Mouse (Mus musculus) fat pad, adult 2 months (tissue): ENCODE results near the gene Tor4a.

Source experiments
- DNase-seq: peaks from one replicate; pipeline ENCODE4 v3.0.0-alpha.2; 2011; ENCODE audit warnings: low read depth, low spot score; ENCODE audit errors: extremely low read depth

The Tor4a gene

DNA sequence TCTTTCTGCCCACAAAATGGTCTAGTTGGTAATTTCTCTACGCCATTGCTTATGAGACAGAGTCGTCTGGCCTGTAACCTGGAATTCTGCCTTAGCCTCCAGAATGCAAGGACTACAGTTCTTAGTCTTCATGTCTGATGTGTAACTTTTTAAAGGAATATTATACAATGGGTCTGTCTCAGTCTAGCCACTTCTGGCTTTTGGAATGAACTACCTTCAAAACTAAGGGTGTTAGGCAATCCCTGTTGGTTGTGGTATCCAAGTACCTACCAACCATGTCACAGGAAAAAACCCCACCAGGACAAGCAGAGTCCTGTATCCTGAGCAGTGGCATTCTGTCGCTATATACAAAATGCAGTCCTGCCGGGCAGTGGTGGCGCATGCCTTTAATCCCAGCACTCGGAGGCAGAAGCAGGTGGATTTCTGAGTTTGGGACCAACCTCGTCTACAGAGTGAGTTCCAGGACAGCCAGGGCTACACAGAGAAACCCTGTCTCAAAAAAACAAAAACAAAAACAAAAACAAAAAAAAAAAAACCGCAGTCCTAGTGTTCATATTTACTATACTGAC, 29.2 kb upstream of the Tor4a start:
- no peak for DNase-seq

DNA sequence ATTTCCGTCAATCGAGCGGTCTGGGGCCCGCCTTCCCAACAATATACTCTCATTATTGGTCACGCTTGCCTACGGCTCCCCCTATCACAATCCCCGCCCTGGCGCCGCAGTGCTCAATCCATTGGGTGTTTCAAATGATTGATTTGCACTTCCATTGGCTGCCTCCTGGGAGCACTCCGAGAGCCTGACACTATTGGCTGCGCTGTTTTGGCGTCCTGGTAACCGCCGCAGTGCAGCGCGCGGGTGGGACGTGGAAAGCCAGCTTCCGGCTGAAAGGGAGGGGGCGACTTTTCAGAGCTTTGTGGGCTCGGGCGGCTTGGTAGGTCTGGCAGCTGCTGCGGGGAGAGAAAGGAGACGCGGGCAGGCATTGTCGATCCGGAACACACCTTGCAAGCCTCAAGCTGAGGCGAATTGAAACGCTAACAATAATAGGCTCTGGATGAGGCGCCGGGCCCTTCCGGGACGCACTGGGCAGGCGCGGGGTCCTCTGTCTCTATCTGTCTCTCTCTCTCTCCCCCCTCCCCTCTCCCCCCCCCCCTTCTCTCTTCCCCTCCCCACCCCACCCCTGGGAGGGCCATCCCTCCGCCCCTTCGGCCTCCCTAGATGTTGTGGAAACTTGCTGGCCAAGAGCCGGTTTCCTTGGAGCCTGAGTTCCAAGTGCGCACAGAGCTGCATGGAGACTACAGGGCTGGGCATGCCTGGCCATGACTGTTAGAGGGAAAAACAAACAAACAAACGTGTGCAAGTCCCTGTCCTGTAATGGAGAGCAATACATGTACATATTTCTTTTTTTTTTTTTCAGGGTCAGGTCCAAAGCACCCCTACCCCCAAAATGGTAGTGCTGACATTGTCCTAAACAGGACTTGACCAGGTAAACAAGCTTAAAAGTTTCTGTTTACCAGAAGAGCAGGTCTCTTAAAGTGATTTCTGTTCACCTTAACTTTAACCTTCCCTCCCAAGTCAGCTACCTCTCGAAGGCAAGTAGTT, 28.4 kb upstream of the Tor4a start:
- peak; percentile 96 for DNase-seq

DNA sequence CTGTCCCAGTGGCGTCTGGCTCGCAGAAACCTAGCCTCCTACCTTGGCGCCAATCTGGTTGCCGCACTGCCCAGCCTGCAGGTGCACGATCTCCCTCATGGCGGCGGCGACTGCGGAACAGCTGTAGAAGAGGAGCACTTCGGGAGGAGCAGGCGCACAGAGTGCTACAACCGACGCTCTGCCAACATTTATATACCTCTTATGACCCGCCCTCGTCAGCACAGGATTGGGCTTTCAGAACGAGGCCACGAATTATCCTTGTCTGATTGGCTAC, 27.7 kb upstream of the Tor4a start, which contains the start of gene Tubb4b:
Gene Tubb4b (minus strand): TSS at position 211 of the 274 bp plus-strand sequence.
- no peak for DNase-seq

DNA sequence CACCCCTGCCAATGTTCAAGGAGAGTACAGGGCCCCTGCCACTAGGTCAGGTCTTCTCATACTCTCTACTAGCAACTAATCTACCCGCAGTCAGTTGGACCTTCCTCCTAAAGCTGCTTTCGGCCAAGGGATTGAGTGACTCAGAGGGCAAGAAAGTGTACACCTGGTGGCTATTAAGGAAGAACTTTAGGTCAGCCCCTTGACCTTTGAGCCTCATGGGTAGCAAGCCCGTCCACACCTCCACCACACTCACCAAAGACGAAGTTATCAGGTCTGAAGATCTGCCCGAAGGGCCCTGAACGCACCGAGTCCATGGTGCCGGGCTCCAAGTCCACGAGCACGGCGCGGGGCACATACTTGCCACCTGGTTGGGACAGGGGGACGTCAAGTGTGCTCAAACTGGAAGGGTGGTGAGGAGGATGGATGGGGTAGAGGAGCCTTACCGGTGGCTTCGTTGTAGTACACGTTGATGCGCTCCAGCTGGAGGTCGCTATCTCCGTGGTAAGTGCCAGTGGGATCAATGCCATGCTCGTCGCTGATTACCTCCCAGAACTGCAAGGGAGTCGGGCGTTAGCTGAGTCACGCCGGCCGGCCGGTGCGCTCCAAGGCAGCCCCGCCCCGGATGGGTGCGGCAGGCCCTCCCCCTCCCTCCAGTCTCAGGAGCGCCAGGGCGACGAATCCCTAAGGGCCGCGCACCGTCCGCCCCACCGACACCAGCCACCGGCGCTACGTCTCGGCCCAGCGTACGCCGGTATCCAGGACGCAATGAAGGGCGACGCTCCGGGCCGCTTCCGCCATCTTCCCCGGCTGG, 27.2 kb upstream of the Tor4a start:
- no peak for DNase-seq

DNA sequence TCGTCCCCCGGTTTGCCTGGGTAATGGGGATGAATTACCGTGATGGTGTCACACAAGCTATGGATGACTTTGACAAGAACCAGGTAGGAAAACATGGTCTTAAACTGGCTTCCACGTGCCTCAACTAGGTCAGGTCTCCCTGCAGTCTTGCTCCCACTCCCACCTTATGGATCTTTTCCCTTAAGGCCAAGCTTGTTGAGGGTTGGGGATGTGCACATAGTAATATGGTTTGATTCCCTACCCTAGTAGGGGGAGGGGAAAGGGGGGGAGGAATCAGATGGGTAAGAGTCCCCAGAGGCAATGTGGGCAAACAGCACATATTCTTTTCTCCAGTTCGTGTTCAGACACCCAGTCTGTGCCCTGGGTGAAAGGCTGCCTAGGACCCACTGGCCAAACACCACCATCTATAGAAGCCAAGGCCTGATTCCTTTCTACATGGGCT, 24.7 kb upstream of the Tor4a start:
- no peak for DNase-seq

DNA sequence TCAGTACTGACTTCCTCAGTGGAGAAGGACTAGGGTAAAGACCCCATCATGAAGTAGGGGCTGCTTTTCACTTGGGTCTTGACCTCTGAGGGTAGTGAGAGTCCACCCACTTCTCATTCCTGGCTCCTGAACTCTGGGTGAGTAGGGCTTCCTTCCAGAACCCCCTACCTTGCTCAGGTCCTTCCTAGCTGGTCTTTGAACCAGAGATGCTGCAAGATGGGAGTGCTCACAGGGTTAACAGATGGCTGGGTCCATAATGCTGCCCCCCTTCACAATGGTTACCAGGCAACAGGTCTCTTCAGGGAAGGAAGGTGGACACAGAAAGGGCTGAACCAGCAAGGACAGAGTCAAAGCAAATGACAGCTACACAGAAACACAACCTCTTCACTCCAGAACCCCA, 21.8 kb upstream of the Tor4a start, which contains the start of gene Fam166a:
Gene Fam166a (plus strand): TSS at position 301 of the 400 bp plus-strand sequence.
- DNase-seq: no peak

DNA sequence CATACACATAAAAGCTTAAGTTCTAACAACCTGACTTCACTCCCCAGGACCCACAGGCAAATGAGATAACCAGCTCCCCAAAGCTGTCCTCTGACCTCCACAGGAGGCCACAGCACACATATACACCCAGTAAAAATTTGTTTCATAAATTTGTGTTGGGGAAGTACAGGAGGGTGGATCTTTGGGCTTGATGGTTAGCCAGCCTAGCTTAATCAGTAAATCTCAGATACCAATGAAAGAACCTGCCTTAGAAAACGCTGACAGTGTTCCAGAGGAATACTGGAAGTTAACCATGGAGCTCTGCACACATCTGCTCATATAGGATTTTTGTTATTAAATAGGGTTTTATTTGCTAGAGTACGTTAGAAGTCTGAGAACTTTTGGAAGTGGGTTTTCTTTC, 21.0 kb upstream of the Tor4a start:
- no peak for DNase-seq

DNA sequence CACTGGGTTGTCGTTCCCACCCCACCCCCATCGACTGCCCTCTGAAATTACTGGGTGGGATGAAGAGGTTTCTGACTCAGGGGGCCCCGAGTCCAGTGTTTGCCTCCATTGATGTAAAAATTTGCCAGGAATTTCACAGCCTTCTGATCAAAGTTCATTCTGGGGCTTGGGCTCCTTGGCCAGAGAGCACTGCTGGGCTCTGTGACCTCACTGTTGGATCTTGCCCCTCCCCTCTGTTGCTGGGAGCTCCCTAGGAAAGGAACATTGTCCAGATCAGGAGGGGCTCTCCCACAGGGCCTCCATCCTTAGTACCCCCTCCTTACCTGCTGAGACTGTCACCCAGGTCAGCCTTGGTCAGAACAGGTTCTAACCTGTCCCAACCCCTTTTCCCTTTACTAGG, 17.8 kb upstream of the Tor4a start, which contains the start of gene Stpg3:
Gene Stpg3 (minus strand): TSS at position 194 of the 400 bp plus-strand sequence.
- DNase-seq: no peak

DNA sequence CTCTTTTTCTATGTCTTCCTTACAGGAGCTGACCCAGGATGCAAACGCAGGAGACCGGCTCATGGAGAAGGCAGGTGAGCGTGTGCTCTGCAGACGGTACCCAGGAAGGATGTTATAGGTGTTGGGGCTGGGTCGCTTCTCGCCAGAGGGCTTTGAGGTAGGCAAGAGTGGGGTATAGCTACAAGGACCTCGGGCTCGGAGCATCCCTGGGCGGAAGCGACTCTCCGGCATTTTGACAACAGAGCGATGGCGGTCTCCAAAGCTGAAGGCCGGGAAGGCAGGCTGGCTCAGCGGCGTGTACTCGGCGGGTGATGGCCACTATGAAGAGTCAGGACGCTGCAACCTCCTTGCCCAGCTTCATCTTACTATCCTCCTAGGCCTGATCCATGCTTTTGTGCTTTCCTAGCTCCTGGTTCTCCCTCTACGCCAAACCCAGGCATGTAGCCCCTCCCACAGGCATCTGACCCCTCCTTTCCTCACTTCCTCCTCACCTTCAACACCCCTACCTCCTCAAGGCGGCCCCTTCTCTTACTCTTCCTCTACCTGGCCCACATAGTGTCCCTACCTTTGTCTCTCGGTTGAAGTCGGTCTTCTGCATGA, 16.7 kb upstream of the Tor4a start:
- DNase-seq: no peak

DNA sequence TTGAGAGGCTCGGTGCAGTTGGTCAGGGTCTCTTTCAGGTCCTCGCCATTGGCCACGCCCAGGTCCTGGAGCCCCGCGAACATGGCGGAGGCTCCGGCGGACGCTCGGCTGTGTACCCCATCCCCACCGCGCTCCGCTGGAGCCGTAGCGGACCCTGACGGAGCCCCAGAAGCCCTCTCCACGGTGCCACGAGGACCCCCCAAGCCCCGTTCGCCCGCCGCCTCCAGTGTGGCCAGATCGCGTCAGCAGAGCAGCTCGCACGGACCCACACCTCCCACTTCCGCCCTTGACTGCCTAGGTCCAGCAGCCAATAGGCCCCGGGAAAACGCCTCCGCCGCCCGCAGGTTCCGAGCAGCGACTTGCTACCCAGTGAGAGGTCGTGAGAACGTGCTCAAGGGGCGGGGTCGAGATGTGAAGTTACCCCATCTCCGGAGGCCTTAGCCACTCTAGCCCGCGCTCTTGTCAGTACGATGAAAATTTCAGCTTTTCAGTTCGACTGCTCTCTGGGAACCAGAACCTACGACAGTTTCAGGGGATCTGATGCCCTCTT, 14.5 kb upstream of the Tor4a start, which contains the start of gene Nelfb:
Gene Nelfb (minus strand): TSS at position 369 of the 550 bp plus-strand sequence.
- DNase-seq: no peak

DNA sequence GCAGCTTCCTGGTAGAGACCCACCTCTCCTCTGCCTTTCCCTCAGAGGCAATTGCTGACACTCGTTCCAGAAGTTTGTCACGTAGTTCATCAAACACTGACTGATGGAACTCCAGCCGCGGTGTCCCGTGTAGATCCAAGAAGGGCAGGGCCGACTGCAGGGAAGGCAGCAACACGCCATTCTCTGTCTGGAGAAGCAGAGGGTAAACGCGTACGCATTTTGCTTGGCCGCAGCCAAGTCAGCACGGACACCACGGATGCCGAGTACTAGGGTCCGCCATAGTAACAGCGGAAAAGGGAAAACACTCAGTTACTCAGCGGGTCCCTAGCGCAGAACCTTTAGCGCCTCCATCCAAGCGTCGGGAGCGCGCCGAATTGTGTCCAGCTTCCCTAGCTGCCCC, 14.0 kb upstream of the Tor4a start:
- no peak for DNase-seq

DNA sequence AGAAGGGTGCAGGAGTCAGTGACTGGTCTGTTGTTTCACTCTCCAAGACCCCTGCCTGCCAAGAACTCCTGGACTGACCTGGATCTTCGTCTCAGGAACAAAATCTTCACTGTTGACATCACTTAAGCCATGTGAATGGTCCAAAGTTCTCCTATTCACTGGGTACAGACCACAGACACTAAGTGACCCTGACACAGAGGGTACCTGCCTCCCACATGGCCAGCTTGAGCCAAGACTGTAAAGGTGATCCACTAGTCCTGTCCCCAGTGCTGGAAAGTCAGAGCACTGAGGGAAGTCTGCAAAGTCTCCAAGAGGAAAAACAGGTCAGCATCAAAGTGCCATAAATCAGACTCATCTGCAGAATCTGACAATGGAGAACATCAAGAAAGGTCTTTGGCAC, 10.9 kb upstream of the Tor4a start:
- no peak for DNase-seq

DNA sequence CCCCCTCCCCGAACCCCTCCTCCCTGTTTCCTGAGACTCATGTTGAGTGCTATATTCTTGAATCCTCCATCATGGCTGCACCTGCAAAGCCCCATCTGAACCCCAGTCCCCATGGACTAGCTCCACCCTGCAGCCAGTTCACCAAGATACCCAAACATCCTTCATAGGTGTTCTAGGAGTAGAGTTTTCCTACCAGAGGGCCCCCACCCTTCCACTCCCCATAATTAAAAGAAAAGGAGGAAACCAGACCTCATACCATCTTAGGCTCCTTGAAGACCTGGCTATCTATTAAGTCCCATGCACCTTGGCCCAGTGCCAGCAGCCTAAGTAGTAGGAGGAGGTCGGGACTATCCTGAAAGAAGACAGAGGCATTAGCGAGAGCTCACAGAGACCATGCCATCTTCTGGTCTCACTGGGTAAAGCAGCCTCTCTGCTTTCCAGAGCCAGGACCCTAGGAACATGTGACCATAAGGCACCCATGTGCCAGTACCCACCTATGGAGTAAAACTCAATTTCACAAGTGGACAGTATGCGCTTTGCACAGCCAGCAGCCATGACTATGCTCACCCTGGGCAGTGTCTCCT, 7.0 kb upstream of the Tor4a start:
- DNase-seq: no peak

DNA sequence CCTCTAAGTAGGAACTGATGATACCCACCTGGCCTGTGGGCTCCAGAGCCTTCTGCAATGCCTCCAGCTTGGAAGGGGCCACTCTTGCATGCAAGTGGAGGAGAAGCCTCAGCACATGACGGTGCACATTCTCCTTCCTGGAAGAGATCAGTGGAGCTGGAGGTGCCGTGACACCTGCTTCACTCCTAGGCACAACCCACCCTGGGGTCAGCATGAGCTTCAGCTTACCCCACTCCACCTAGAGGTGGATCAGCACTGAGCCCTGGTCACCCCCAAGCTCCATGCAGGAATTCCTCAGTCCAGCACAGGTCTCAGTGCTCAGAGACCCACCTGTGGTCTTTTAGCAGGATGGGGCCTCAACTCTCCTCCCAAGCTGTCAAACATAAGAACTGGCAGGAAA, 3.9 kb upstream of the Tor4a start:
- DNase-seq: no peak

DNA sequence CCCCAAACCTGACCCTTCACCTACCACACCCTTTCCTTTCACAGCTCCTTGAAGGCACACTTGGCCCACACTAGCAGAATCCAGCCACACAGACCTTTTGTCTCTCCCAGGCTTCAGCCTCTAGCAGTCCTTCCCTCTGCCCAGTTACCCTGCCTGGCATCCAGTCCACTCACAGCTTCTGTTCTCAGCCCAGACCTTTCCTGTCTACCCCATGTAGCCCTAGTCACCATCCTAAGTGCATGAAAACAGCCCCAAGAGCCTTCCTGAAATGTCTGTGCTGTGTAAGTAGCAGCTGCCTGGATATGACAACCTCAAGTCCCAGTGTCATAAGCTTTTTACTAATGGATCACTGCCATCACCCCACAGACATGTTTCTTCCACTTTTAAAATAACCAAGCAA, 1.3 kb upstream of the Tor4a start:
- DNase-seq: no peak

DNA sequence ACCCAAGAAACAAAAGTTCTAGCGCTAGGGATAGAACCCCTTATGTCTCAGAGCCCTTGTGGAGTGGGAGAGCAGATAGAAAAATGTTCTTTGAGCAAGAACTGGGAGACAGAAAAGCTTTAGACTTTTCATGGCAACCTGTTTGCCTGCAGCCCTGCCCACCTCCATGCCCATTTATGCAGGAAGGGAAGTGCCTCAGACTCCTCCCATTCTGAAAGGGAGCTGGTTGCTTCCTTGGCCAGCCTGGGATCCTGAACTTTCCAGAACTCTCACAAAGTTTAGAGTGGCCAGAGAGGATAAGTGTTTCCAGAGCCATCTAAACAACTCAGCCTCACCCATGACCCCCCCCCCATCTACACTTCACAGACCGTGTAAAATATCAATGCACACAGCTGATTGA, 505 bp upstream of the Tor4a start:
- DNase-seq: no peak

DNA sequence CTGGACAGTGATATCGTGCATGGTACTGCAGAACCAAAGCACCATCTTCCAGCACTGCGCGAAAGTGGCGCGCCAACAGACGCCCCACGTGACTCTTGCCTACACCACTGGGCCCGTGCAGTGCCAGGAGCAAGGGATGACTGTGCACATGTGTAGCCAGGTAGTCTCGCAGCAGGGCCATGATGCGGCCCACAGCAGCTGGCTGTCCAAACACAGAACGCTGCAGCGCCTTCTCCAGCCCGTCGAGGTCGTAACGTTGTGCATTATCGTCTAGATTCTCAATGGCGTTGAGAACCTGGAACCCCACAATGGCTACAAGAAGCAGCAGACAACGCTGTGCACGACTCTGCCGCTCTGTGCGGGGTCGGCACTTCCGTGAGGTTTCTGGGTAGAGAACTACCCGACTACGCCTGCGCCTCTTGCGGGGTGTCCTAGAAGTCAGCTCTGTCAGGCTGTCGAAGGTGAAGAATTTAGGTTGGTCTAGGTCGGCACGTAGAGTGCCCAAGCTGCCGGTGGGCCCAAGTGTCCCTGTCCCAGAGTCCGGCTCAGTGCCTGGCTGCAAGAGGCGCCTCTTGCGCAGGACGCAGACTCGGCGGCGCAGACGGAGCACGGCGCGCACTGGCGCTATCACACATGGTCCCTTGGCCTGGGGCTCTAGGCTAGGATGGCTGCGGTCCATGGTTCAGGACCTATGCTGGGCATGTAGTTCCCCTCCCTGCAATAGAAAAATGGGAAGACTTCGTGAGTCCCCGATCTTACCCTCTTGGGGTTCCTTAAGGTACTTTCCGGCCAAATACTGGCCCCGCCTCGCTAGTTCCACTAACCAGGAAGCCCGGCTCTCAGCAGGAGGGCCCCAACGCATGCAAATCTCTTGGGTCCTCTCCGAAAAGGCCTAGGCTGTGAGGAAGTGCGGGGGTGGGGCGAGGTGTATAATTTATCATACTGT, 1.2 kb downstream of the Tor4a start:
- DNase-seq: no peak

DNA sequence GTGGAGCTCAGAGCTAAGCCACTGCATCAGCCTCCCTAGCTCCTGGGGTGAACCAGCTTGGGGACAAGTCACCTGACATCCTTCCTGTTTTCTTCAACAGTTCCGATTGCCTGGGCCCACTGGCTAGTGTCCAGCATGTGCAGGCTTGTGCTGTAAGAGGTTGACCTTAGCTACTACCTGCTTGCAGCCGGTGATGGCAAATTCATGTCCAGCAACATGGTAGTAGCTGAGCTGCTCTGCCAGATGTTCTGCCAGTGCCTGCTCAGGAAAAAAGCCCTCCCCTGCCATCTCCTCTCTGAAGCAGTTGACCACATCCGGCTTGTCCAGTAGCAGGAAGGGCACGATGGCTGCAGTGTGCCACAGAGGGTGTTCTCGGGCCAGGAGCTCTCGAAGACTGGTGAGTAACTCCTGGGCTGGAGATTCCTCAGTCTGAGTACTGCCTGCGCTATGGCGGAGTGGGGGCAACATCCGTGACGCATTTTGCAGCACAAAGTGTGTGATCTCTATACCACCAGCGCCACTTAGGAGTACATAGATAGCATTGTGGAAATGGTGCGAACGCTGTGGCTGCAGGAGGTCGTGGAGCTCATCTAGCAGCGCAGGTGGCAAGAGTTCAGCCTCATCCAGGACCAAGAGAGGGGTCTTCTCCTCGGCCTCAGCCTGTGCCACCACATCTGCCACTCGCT, 2.1 kb downstream of the Tor4a start:
- DNase-seq: no peak

DNA sequence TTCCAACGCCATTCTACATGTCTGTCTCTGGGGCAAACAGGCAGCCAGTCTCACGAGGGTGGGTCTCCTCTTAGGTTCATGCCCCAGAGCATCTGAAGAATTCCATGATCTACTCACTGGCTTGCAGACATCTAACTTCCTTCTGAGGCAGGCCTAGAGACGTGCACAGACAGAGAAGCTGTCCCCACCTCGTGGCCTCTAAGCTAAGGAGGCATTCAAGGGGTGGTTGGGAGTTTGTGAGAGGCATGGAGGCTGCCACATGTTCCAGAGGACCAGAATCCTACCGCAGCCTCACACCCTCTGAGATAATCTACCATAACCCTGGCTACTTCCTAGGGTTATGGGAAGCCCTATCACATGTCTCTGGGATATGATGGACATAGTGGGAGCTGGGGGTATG, 2.7 kb downstream of the Tor4a start:
- no peak for DNase-seq
